Mouse (Mus musculus) MN1 (cell line): ENCODE measurements around the gene Mtif3.

ENCODE experiments used
- DNase-seq: peaks from one replicate; pipeline ENCODE4 v3.0.0-alpha.2; 2016; ENCODE audit warnings: low spot score

Mtif3 gene

GRCm38 (mm10) chr5:146963118-146963936 is at the start of gene Mtif3:
Mtif3 (minus strand) TSS chr5:146963800.
- DNase-seq = peak; percentile 94

GRCm38 (mm10) chr5:147011333-147011732 is 47.7 kb upstream of the Mtif3 start:
- no peak for DNase-seq

GRCm38 (mm10) chr5:147003303-147003702 is 39.7 kb upstream of the Mtif3 start:
- DNase-seq = no peak

- DNase-seq = no peak
Measured at GRCm38 (mm10) chr5:147001312-147001711, 37.7 kb upstream of the Mtif3 start.

GRCm38 (mm10) chr5:146998802-146999201 is 35.2 kb upstream of the Mtif3 start:
- DNase-seq = no peak

GRCm38 (mm10) chr5:146996812-146997211 is 33.2 kb upstream of the Mtif3 start:
- no peak for DNase-seq

GRCm38 (mm10) chr5:146994973-146995372 is 31.4 kb upstream of the Mtif3 start:
- DNase-seq = peak; percentile 7

GRCm38 (mm10) chr5:146993509-146993908 is 29.9 kb upstream of the Mtif3 start:
- peak; percentile 69 for DNase-seq

- no peak for DNase-seq
Measured at GRCm38 (mm10) chr5:146989051-146989450, 25.5 kb upstream of the Mtif3 start.

GRCm38 (mm10) chr5:146987588-146987987 is 24.0 kb upstream of the Mtif3 start:
- DNase-seq = no peak

- DNase-seq = no peak
Measured at GRCm38 (mm10) chr5:146985725-146986433, 22.3 kb upstream of the Mtif3 start.

GRCm38 (mm10) chr5:146983216-146983615 is 19.6 kb upstream of the Mtif3 start:
- peak; percentile 65 for DNase-seq

GRCm38 (mm10) chr5:146981376-146981775 is 17.8 kb upstream of the Mtif3 start:
- no peak for DNase-seq

- DNase-seq = no peak
Measured at GRCm38 (mm10) chr5:146974781-146975123, 11.2 kb upstream of the Mtif3 start.

- no peak for DNase-seq
Measured at GRCm38 (mm10) chr5:146973858-146974780, 10.5 kb upstream of the Mtif3 start.

GRCm38 (mm10) chr5:146973353-146973752 is 9.8 kb upstream of the Mtif3 start:
- no peak for DNase-seq

- no peak for DNase-seq
Measured at GRCm38 (mm10) chr5:146971776-146972561, 8.4 kb upstream of the Mtif3 start.

- DNase-seq = no peak
Measured at GRCm38 (mm10) chr5:146968695-146969393, 5.2 kb upstream of the Mtif3 start.

GRCm38 (mm10) chr5:146963937-146964278 is 308 bp upstream of the Mtif3 start:
- DNase-seq = no peak

- no peak for DNase-seq
Measured at GRCm38 (mm10) chr5:146956678-146957077, 6.9 kb downstream of the Mtif3 start.

- DNase-seq = no peak
Measured at GRCm38 (mm10) chr5:146955651-146956050, 7.9 kb downstream of the Mtif3 start.
